Mouse (Mus musculus): ENCODE data around the gene Dguok. TPM values are rescaled to one million over a fixed set of nuclear protein-coding genes. Genes with fewer than 3 reads are reported as not detected.

Dguok gene
- total and polyA plus RNA-seq, 3 experiments: 8.7 to 16.7 (median 11.5) TPM

DNA sequence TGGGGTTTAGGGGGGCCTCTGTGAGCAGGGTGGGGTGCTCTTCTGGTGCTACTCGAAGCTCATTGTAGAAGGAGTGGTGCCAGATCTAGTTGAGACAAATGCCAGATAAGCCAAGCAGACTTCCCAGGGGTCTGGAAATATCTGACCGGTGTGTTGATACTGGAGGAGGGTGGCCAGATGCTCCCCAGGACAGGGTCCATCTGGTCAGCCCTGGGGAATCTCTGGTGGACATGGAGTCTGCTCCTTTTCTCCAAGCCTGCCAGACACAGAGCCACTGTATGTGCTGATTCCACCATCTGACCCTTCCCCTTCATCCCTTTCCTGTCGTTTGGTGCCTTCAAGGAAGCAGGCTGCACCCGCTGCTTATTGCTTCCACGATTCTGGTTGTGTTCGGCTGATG is 16.4 kb upstream of the Dguok start:
- H3K4me2 ChIP-seq (ENCODE audit: insufficient read depth, low read depth, poor library complexity, severe bottlenecking): no peak overlapping the region
- in situ Hi-C loops (cut with MboI; ENCODE audit: low pct_ligation_motif_present, low pct_unique_long_range_greater_than_20kb, low sequenced_read_pairs): no loop called here
- no peak for TF ChIP-seq CHD1 (IDR thresholded peaks at IDR 0.05; ENCODE audit: low read depth, low read length)
- no peak for TF ChIP-seq CTCF (conservative IDR thresholded peaks at IDR 0.05 in 1 of 2, IDR thresholded peaks at IDR 0.05 in 1 of 2; ENCODE audit: low read depth in 2 of 2, low read length in 2 of 2)
- TF ChIP-seq ZMIZ1 (IDR thresholded peaks at IDR 0.05; ENCODE audit: low read depth, low read length): no peak
- TF ChIP-seq TCF12 (IDR thresholded peaks at IDR 0.05; ENCODE audit: low read depth, low read length): no peak
- no peak for TF ChIP-seq POLR2AphosphoS2 (IDR thresholded peaks at IDR 0.05; ENCODE audit: low read depth, low read length)
- TF ChIP-seq ETS1 (conservative IDR thresholded peaks at IDR 0.05; ENCODE audit: low read depth, low read length): no peak
- TF ChIP-seq PAX5 (IDR thresholded peaks at IDR 0.05; ENCODE audit: low read length): no peak
- TF ChIP-seq USF1 (IDR thresholded peaks at IDR 0.05; ENCODE audit: low read depth, low read length): no peak
- no peak for TF ChIP-seq GABPA (IDR thresholded peaks at IDR 0.05; ENCODE audit: insufficient replicate concordance, low read depth, low read length)
- TF ChIP-seq ZNF384 (IDR thresholded peaks at IDR 0.05; ENCODE audit: low read depth, low read length): no peak
- TF ChIP-seq IRF4 (IDR thresholded peaks at IDR 0.05; ENCODE audit: low read depth, low read length): no peak
- TF ChIP-seq MAFK (IDR thresholded peaks at IDR 0.05; ENCODE audit: insufficient replicate concordance, low read length): no peak
- no peak for TF ChIP-seq TBP (conservative IDR thresholded peaks at IDR 0.05; ENCODE audit: low read depth, low read length)
- TF ChIP-seq JUND (conservative IDR thresholded peaks at IDR 0.05; ENCODE audit: low read depth, low read length): no peak
- no peak for TF ChIP-seq MAZ (IDR thresholded peaks at IDR 0.05; ENCODE audit: low read depth, low read length)
- TF ChIP-seq JUN (IDR thresholded peaks at IDR 0.05; ENCODE audit: insufficient read depth, low read depth, low read length): no peak
- no peak for TF ChIP-seq HCFC1 (IDR thresholded peaks at IDR 0.05; ENCODE audit: low read depth, low read length)
- TF ChIP-seq POLR2A (IDR thresholded peaks at IDR 0.05; ENCODE audit: low read depth, low read length): no peak
- TF ChIP-seq RCOR1 (conservative IDR thresholded peaks at IDR 0.05; ENCODE audit: low read depth, low read length): no peak
- TF ChIP-seq BHLHE40 (IDR thresholded peaks at IDR 0.05; ENCODE audit: low read depth, low read length): no peak

DNA sequence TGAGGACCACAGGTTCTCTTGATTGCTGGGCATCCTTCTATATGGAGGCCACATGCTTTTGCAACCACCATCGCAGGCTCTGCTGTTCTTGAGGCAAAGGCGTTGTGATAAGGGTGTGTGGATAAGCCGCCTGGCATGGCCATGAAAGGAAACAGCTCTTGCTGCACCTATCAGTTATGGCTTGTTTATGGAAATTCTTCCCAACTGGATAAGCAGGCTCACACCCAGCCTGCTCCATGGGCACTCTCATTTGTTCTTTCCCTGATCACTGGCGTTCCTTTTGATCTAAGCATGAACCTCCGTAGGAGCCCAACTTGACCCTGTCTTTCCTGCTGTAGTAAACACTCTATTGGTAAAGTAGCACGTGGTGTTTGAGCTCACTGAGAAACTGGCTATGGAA is 15.0 kb upstream of the Dguok start:
- Histone ChIP-seq H3K27ac (ENCODE audit: insufficient read depth, low read depth) (no peak overlapping the region), H3K79me2 (replicated peaks; ENCODE audit: control insufficient read depth, extremely low read depth, insufficient read depth, poor library complexity, severe bottlenecking) (no peaks in the 10 kb centered on the region), H3K36me3 (replicated peaks in 1 of 2; ENCODE audit: control insufficient read depth in 1 of 2, insufficient read depth in 1 of 2, low read length in 1 of 2) (no peaks in the 10 kb centered on the region), H3K4me2 (ENCODE audit: insufficient read depth, low read depth, poor library complexity, severe bottlenecking) (no peak overlapping the region), H3K4me1 (ENCODE audit: control insufficient read depth in 1 of 2, insufficient read depth in 2 of 2) (peaks cover 2% of the 10 kb centered on the region in 2 experiments; a peak in 2 of 4 replicates), H3K9ac (ENCODE audit: insufficient read depth, low read depth) (no peak overlapping the region), H3K27me3 (replicated peaks) (no peaks in the 10 kb centered on the region), H3K9me3 (replicated peaks; ENCODE audit: low read length) (no peaks in the 10 kb centered on the region), H3K4me3 (replicated peaks in 1 of 3; ENCODE audit: low read depth in 2 of 3, low read length in 2 of 3, poor library complexity in 1 of 3) (no peak overlapping the region)
- DNase-seq (ENCODE audit: extremely low read depth): no peak
- dilution Hi-C loops (cut with MboI; ENCODE audit: extremely low pct_ligation_motif_present, extremely low pct_unique_long_range_greater_than_20kb, low sequenced_read_pairs): no loop called here
- in situ Hi-C loops (cut with MboI; ENCODE audit: low pct_ligation_motif_present, low pct_unique_long_range_greater_than_20kb, low sequenced_read_pairs): no loop called here
- TF ChIP-seq HCFC1 (IDR thresholded peaks at IDR 0.05; ENCODE audit: low read depth, low read length) (no peak), USF2 (conservative IDR thresholded peaks at IDR 0.05; ENCODE audit: low read depth, low read length) (no peak), JUND (conservative IDR thresholded peaks at IDR 0.05; ENCODE audit: low read depth, low read length) (no peak), GABPA (IDR thresholded peaks at IDR 0.05; ENCODE audit: insufficient replicate concordance, low read depth, low read length) (no peak), MYC (IDR thresholded peaks at IDR 0.05; ENCODE audit: low read depth, low read length) (no peak), USF1 (IDR thresholded peaks at IDR 0.05; ENCODE audit: low read depth, low read length) (no peak)

More for the DNA sequence above, 16.4 kb upstream of the Dguok start:
- Histone ChIP-seq H3K36me3 (replicated peaks in 1 of 2; ENCODE audit: control insufficient read depth in 1 of 2, insufficient read depth in 1 of 2, low read length in 1 of 2) (no peaks in the 10 kb centered on the region), H3K27ac (ENCODE audit: insufficient read depth, low read depth) (no peak overlapping the region), H3K9ac (ENCODE audit: insufficient read depth, low read depth) (no peak overlapping the region), H3K79me2 (replicated peaks; ENCODE audit: control insufficient read depth, extremely low read depth, insufficient read depth, poor library complexity, severe bottlenecking) (no peaks in the 10 kb centered on the region), H3K4me3 (replicated peaks in 1 of 3; ENCODE audit: low read depth in 2 of 3, low read length in 2 of 3, poor library complexity in 1 of 3) (no peak overlapping the region), H3K9me3 (replicated peaks; ENCODE audit: low read length) (no peaks in the 10 kb centered on the region), H3K27me3 (replicated peaks) (no peaks in the 10 kb centered on the region), H3K4me1 (ENCODE audit: control insufficient read depth in 1 of 2, insufficient read depth in 2 of 2) (peaks cover 3 to 7% of the 10 kb centered on the region in 2 experiments; a peak in 2 of 4 replicates)
- no peak for DNase-seq (ENCODE audit: extremely low read depth)
- dilution Hi-C loops (cut with MboI; ENCODE audit: extremely low pct_ligation_motif_present, extremely low pct_unique_long_range_greater_than_20kb, low sequenced_read_pairs): no loop called here

Data from CH12.LX (cell line).